Mouse (Mus musculus) adrenal gland, postnatal 25 days (tissue): ENCODE measurements around the gene Cckar. TPM values are rescaled to one million over a fixed set of nuclear protein-coding genes. Genes with fewer than 3 reads are reported as not detected.
"Not testable (repeated sequence)": the region's sequence is repeated elsewhere in the genome, so short reads cannot be mapped to it uniquely, and the experiment has no call there.

ENCODE experiments used
- DNase-seq: peaks from one replicate; pipeline ENCODE4 v3.0.0; 2021; ENCODE audit warnings: mixed read lengths
- long read RNA-seq: library from polyadenylated mRNA; stranded (forward); transcript quantifications from one replicate; pipeline ENCODE4 v2.0.0, GENCODE M21; 2021
- total RNA-seq: library from RNA; stranded (reverse); gene quantifications from 2 replicates; pipeline ENCODE4 v1.2.3, GENCODE M21; 2021

Cckar gene
- 1.2 TPM in 1 of 2 replicates, not detected in the other for total RNA-seq
- long read RNA-seq, result 0 reads

GRCm38 (mm10) chr5:53707235-53708177, at the start of gene Cckar:
Gene Cckar (minus strand): TSS chr5:53707705.
- DNase-seq, result no peak

- DNase-seq, result no peak
These were observed 36.6 kb upstream of the Cckar start for GRCm38 (mm10) chr5:53744061-53744460.

- no peak for DNase-seq
These were observed 25.4 kb upstream of the Cckar start for GRCm38 (mm10) chr5:53732933-53733332.

- DNase-seq, result no peak
These were observed 20.1 kb upstream of the Cckar start for GRCm38 (mm10) chr5:53727606-53728005.

GRCm38 (mm10) chr5:53726011-53726410, 18.5 kb upstream of the Cckar start:
- DNase-seq, result no peak

GRCm38 (mm10) chr5:53716462-53716861, 9.0 kb upstream of the Cckar start:
- no peak for DNase-seq

GRCm38 (mm10) chr5:53711277-53711676, 3.8 kb upstream of the Cckar start:
- DNase-seq, result no peak

- DNase-seq, result no peak
These were observed 686 bp upstream of the Cckar start for GRCm38 (mm10) chr5:53708191-53708590.

- no peak for DNase-seq
These were observed 4.8 kb downstream of the Cckar start for GRCm38 (mm10) chr5:53702686-53703085.

GRCm38 (mm10) chr5:53697794-53698193, 9.7 kb downstream of the Cckar start:
- no peak for DNase-seq

- DNase-seq, result no peak
These were observed 10.8 kb downstream of the Cckar start for GRCm38 (mm10) chr5:53696701-53697100.

- DNase-seq, result no peak
These were observed 14.8 kb downstream of the Cckar start for GRCm38 (mm10) chr5:53692662-53693061.

GRCm38 (mm10) chr5:53692100-53692499, 15.4 kb downstream of the Cckar start:
- no peak for DNase-seq

- no peak for DNase-seq
These were observed 15.9 kb downstream of the Cckar start for GRCm38 (mm10) chr5:53691577-53691976.

- no peak for DNase-seq
These were observed 19.2 kb downstream of the Cckar start for GRCm38 (mm10) chr5:53688326-53688725.

GRCm38 (mm10) chr5:53686379-53686778, 21.1 kb downstream of the Cckar start:
- DNase-seq, result peak; percentile 35

GRCm38 (mm10) chr5:53685623-53686022, 21.9 kb downstream of the Cckar start:
- DNase-seq, result no peak

- no peak for DNase-seq
These were observed 23.1 kb downstream of the Cckar start for GRCm38 (mm10) chr5:53684417-53684816.

- DNase-seq, result no peak
These were observed 23.6 kb downstream of the Cckar start for GRCm38 (mm10) chr5:53683916-53684315.

GRCm38 (mm10) chr5:53679651-53680050, 27.9 kb downstream of the Cckar start:
- no peak for DNase-seq

- no peak for DNase-seq
These were observed 29.3 kb downstream of the Cckar start for GRCm38 (mm10) chr5:53678036-53678767.

- DNase-seq, result no peak
These were observed 30.8 kb downstream of the Cckar start for GRCm38 (mm10) chr5:53676671-53677070.

- DNase-seq, result not testable (repeated sequence)
These were observed 33.9 kb downstream of the Cckar start for GRCm38 (mm10) chr5:53673493-53674150.
